Mouse (Mus musculus) heart, embryonic 13.5 days (tissue): ENCODE results near the gene Rps6kb1. TPM values are rescaled to one million over a fixed set of nuclear protein-coding genes. Genes with fewer than 3 reads are reported as not detected.
A peak's percentile ranks its signal among the peaks of the same experiment; 100 is the strongest.

Source experiments
- ATAC-seq: fragments of 200-750 bp; cut with Nextera tagmentation; 2 replicates; pipeline ENCODE4 v1.8.0; 2017; ENCODE audit warnings: moderate TSS enrichment; ENCODE audit not compliant: insufficient number of reproducible peaks, low FRiP score, low TSS enrichment; ENCODE audit errors: extremely low read depth
- H3K27ac ChIP-seq: fragments of 300-500 bp; sonication (generic); replicated peaks from 2 replicates; pipeline ENCODE4 v1.5.1; 2015; ENCODE audit warnings: moderate library complexity, mild to moderate bottlenecking, inconsistent platforms
- H3K27me3 ChIP-seq: fragments of 300-500 bp; sonication (generic); replicated peaks from 2 replicates; pipeline ENCODE4 v1.6.1; 2015; ENCODE audit warnings: mild to moderate bottlenecking, inconsistent platforms
- H3K36me3 ChIP-seq: fragments of 300-500 bp; sonication (generic); 2 replicates; pipeline ENCODE4 v1.6.1; 2015; ENCODE audit warnings: mild to moderate bottlenecking, inconsistent platforms
- H3K4me1 ChIP-seq: fragments of 300-500 bp; sonication (generic); 2 replicates; pipeline ENCODE4 v1.6.1; 2015; ENCODE audit warnings: inconsistent platforms
- H3K4me2 ChIP-seq: fragments of 300-500 bp; sonication (generic); 2 replicates; pipeline ENCODE4 v1.6.1; 2015; ENCODE audit warnings: inconsistent platforms, mild to moderate bottlenecking, moderate library complexity
- H3K4me3 ChIP-seq: fragments of 300-500 bp; sonication (generic); 2 replicates; pipeline ENCODE4 v1.5.1; 2015; ENCODE audit warnings: moderate library complexity, mild to moderate bottlenecking, inconsistent platforms
- H3K9ac ChIP-seq: fragments of 300-500 bp; sonication (generic); 2 replicates; pipeline ENCODE4 v1.6.1; 2015; ENCODE audit warnings: inconsistent platforms, mild to moderate bottlenecking, moderate library complexity
- H3K9me3 ChIP-seq: fragments of 300-500 bp; sonication (generic); 2 replicates; pipeline ENCODE4 v1.6.1; 2016; ENCODE audit warnings: inconsistent platforms
- WGBS: fragments of 180-500 bp; shearing (Covaris S2); methylation state at CpG from one replicate; pipeline ENCODE4 v1.1.7; 2015; ENCODE audit warnings: mixed read lengths; 5-methylcytosine and 5-hydroxymethylcytosine counted together
- microRNA counts: library from miRNA; unstranded; fragments of <30 nt; microRNA quantifications from one replicate; lab custom pipeline; 2016
- microRNA-seq: library from miRNA; unstranded; fragments of <30 nt; microRNA quantifications from one replicate; pipeline ENCODE4, GENCODE M21; 2016
- polyA plus RNA-seq: library from polyadenylated mRNA; unstranded; fragments of >200 nt; fragmentation: Nextera tagmentation; extraction: Ambion mirVana; gene quantifications from 2 replicates; pipeline ENCODE4 v1.2.1, GENCODE M21; 2015

The Rps6kb1 gene
- polyA plus RNA-seq, 1 experiment from 2014 or later: 41.2 TPM

- Histone ChIP-seq H3K4me3 (no peak overlapping the region), H3K9me3 (no peaks in the 10 kb centered on the region), H3K9ac (no peak overlapping the region), H3K4me1 (no peaks in the 10 kb centered on the region; the same call in 1 of the 2 replicates), H3K27ac (no peak overlapping the region), H3K36me3 (no peaks in the 10 kb centered on the region), H3K27me3 (no peaks in the 10 kb centered on the region), H3K4me2 (no peak overlapping the region)
- ATAC-seq: no peak
- WGBS: 82% methylated on average over 6 of the region's 6 CpGs
Observed at GRCm38 (mm10) chr11:86458866-86459265, 85.7 kb downstream of the Rps6kb1 start.

- Histone ChIP-seq H3K4me3 (no peak overlapping the region), H3K4me2 (no peak overlapping the region), H3K27me3 (no peaks in the 10 kb centered on the region), H3K4me1 (no peaks in the 10 kb centered on the region; the same call in 1 of the 2 replicates), H3K27ac (no peak overlapping the region), H3K9ac (no peak overlapping the region), H3K36me3 (no peaks in the 10 kb centered on the region), H3K9me3 (no peaks in the 10 kb centered on the region)
- ATAC-seq: no peak
- WGBS: 72% methylated on average over 6 of the region's 6 CpGs
Observed at GRCm38 (mm10) chr11:86457545-86457944, 87.1 kb downstream of the Rps6kb1 start.

- H3K27ac ChIP-seq: no peak overlapping the region
- no peaks in the 10 kb centered on the region for H3K27me3 ChIP-seq
- H3K36me3 ChIP-seq: no peaks in the 10 kb centered on the region
- WGBS: 82% methylated on average over 5 of the region's 5 CpGs
- H3K4me2 ChIP-seq: no peak overlapping the region
- no peaks in the 10 kb centered on the region for H3K9me3 ChIP-seq
- no peak for ATAC-seq
- no peaks in the 10 kb centered on the region for H3K4me1 ChIP-seq
- no peak overlapping the region for H3K9ac ChIP-seq
- no peak overlapping the region for H3K4me3 ChIP-seq
Observed at GRCm38 (mm10) chr11:86453991-86454390, 90.6 kb downstream of the Rps6kb1 start.

MicroRNAs encoded within 50 kb of the gene (microRNA counts, 519-probe panel; counts per million panel counts)
- microRNA mmu-miR-21 (lab: Ali Mortazavi, UCI): 6,202 counts per million, percentile 95 among the panel's probes with 10 or more counts

Small RNA genes within 50 kb of the gene (microRNA-seq; reads per million reads assigned to microRNA genes)
- gene Mir21a: 21,911 reads per million, percentile 97 among the genes with 10 or more reads in this experiment

Other genes with a start within 250 kb of the Rps6kb1 start
- 4.3 and 4.8 TPM in 2 replicates for gene Med13, start 187.2 kb downstream of the Rps6kb1 start, polyA plus RNA-seq
- 38.9 and 42.9 TPM in 2 replicates for gene Rnft1, start 60.1 kb downstream of the Rps6kb1 start, polyA plus RNA-seq
- 11.5 and 11.9 TPM in 2 replicates for gene Tubd1, start 186 bp upstream of the Rps6kb1 start, polyA plus RNA-seq
- 85.3 and 93.2 TPM in 2 replicates for gene Vmp1, start 139.0 kb upstream of the Rps6kb1 start, polyA plus RNA-seq
- 20.5 and 22.6 TPM in 2 replicates for gene Ptrh2, start 139.2 kb upstream of the Rps6kb1 start, polyA plus RNA-seq
- gene Cltc, start 212.8 kb upstream of the Rps6kb1 start, polyA plus RNA-seq: 117 and 118 TPM in 2 replicates